Mouse (Mus musculus): ENCODE measurements around the gene Gm38655. TPM values are rescaled to one million over a fixed set of nuclear protein-coding genes. Genes with fewer than 3 reads are reported as not detected.
A peak's percentile ranks its signal among the peaks of the same experiment; 100 is the strongest.
"Not testable (repeated sequence)": the region's sequence is repeated elsewhere in the genome, so short reads cannot be mapped to it uniquely, and the experiment has no call there.

Gm38655 gene
- polyA plus RNA-seq (2015; fragmentation: Nextera tagmentation; extraction: Ambion mirVana) = not detected in 2 replicates

DNA sequence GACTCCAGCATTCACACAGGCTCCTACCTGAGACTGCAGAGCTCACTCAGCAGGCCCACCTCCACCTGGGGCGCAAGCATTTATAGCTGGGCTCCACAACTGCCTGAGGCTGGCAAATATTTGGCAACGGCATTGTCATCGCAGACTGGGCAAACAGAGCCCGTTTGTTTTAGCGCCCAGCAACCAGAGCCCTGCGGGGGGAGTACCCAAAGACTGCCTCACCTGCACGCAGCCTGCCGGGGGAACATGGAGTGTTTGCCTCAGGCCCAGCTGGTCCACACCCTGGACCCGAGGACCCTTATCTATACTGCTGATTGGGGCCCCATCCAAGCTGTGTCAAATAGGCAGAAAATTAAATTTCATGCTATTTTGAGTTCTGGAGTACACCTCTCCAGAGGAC, at the start of gene Gm38655:
Gm38655 (minus strand) TSS at position 61 of the 400 bp plus-strand sequence.
- Histone ChIP-seq H3K4me3 (replicated peaks; ENCODE audit: low read length) (no peak within 1 kb of the TSS), H3K36me3 (ENCODE audit: control insufficient read depth, insufficient read depth) (no peaks in the 10 kb centered on the region), H3K4me1 (replicated peaks; ENCODE audit: control insufficient read depth, insufficient read depth, low read length) (no peaks in the 10 kb centered on the region), H3K27ac (ENCODE audit: low read length) (no peak within 1 kb of the TSS), H3K9me3 (ENCODE audit: control insufficient read depth, low read length) (no peaks in the 10 kb centered on the region), H3K9ac (replicated peaks; ENCODE audit: low read depth, low read length) (no peak within 1 kb of the TSS), H3K27me3 (replicated peaks; ENCODE audit: control insufficient read depth, insufficient read depth, low read length) (no peaks in the 10 kb centered on the region; the same call in 1 of the 2 replicates), H3K4me2 (ENCODE audit: low read length) (no peak within 1 kb of the TSS)
- 77% methylated on average over 9 of the region's 9 CpGs for WGBS
- no peak for ATAC-seq

DNA sequence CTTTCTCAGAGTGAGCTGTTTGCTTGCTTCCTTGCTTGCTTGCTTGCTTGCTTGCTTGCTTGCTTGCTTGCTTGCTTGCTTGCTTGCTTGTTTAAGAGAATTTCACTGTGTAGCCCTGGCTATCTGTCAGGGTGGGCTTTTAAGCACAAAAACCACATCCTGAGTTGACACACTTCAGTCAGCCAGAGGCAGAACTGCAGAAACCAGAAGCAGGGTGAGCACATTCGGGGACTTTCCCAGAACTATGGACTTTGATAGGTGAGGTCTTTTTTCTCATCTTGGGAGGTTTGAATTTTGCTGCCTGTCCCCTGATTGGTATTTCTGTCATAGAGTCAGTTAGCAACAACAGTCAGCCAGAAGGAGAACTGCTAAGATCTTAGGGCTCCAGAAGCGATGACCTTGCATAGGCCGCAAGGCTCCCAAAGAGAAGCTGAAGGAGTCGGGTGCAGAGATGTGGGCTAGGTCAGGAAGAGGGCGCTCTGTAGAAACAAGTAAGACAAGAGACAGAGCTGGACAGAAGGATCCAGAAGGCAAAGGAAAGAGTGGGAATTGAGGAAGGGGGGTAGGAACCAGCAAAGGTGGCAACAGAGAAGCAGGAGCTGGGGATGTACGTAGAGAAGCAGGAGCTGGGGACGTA, 49.4 kb upstream of the Gm38655 start:
- Histone ChIP-seq H3K27me3 (replicated peaks; ENCODE audit: control insufficient read depth, insufficient read depth, low read length) (no peaks in the 10 kb centered on the region), H3K9me3 (ENCODE audit: control insufficient read depth, low read length) (no peaks in the 10 kb centered on the region)

DNA sequence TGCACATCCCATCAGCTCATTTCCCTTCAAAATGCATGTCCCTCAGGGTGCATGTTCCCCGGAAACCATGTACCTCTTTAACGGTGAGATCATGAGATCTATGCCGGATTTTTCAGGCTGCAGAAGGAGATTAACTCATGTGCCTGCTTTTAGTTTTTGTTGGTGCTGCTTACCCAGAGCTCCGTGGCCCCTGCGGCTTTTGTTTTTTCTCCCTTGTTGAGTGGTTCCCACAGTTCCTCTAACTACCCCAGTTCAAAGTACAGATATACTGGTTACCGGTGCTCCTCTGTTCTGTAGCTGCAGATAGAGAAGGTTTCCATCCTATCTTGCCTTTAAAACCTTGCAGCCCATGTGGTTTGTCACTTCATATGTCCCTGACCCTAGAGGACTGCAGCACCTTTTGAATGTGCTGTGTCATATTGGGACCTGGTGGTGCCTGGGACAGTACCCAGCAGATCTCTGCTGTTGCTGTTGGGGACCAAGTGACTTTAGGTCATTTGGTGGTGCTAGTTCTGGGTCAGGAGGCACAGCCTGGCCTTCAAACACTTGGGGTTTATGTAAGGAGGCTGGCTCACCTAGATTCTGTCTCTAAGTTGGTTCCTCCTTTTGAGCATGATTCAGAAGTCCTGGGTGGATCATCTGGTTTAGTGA, 47.8 kb upstream of the Gm38655 start:
- Histone ChIP-seq H3K9ac (replicated peaks; ENCODE audit: low read depth, low read length) (no peak overlapping the region), H3K27ac (ENCODE audit: low read length) (no peak overlapping the region)
- WGBS = 25% methylated on average over 6 of the region's 6 CpGs

More for the DNA sequence above, 49.4 kb upstream of the Gm38655 start:
- H3K9ac ChIP-seq (replicated peaks; ENCODE audit: low read depth, low read length) = no peak overlapping the region
- no peak for ATAC-seq
- no peak overlapping the region for H3K4me3 ChIP-seq (replicated peaks; ENCODE audit: low read length)
- H3K27ac ChIP-seq (ENCODE audit: low read length) = no peak overlapping the region
- 92% methylated on average over 7 of the region's 7 CpGs for WGBS
- peaks cover 7% of the 10 kb centered on the region; the same call in 1 of the 2 replicates for H3K4me1 ChIP-seq (replicated peaks; ENCODE audit: control insufficient read depth, insufficient read depth, low read length)
- H3K36me3 ChIP-seq (ENCODE audit: control insufficient read depth, insufficient read depth) = peaks cover 2% of the 10 kb centered on the region
- no peak overlapping the region for H3K4me2 ChIP-seq (ENCODE audit: low read length)

DNA sequence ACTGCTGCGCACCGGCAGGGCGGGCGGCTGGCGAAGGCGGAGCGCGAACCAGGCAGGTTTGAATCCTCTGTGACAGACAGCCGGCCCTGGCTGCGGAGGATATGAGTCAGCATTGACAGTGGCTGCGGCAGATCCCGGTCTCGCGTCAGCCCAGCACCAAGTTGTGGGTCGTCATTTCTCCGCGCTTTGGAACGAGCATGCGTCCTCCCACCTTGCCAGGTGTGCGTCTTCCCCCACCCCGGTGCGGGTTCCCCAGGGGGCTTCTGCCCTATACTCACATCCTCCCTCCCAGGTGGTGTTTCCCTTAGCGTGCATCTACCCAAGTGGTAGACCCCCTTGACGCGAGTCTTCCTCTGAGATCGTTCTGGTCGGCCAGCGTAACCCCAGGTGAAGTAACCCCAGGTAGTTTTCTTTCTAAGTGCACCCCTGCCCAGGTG, 47.3 kb upstream of the Gm38655 start:
- not testable (repeated sequence) for H3K27ac ChIP-seq (ENCODE audit: low read length); H3K27me3 ChIP-seq (replicated peaks; ENCODE audit: control insufficient read depth, insufficient read depth, low read length); H3K9me3 ChIP-seq (ENCODE audit: control insufficient read depth, low read length); H3K4me1 ChIP-seq (replicated peaks; ENCODE audit: control insufficient read depth, insufficient read depth, low read length); H3K9ac ChIP-seq (replicated peaks; ENCODE audit: low read depth, low read length); H3K36me3 ChIP-seq (ENCODE audit: control insufficient read depth, insufficient read depth)
- ATAC-seq = peak; percentile 95
- peak overlapping the region; percentile 39 for H3K4me2 ChIP-seq (ENCODE audit: low read length)
- WGBS = 9% methylated on average over 17 of the region's 28 CpGs
- H3K4me3 ChIP-seq (replicated peaks; ENCODE audit: low read length) = peak overlapping the region; percentile 4; the same call in 1 of the 2 replicates

More for the DNA sequence above, 47.8 kb upstream of the Gm38655 start:
- Histone ChIP-seq H3K4me3 (replicated peaks; ENCODE audit: low read length) (no peak overlapping the region; the same call in 1 of the 2 replicates), H3K9me3 (ENCODE audit: control insufficient read depth, low read length) (no peaks in the 10 kb centered on the region), H3K4me1 (replicated peaks; ENCODE audit: control insufficient read depth, insufficient read depth, low read length) (peaks cover 7% of the 10 kb centered on the region; the same call in 1 of the 2 replicates), H3K27me3 (replicated peaks; ENCODE audit: control insufficient read depth, insufficient read depth, low read length) (no peaks in the 10 kb centered on the region), H3K4me2 (ENCODE audit: low read length) (peak overlapping the region; percentile 31), H3K36me3 (ENCODE audit: control insufficient read depth, insufficient read depth) (peaks cover 3% of the 10 kb centered on the region)
- no peak for ATAC-seq

DNA sequence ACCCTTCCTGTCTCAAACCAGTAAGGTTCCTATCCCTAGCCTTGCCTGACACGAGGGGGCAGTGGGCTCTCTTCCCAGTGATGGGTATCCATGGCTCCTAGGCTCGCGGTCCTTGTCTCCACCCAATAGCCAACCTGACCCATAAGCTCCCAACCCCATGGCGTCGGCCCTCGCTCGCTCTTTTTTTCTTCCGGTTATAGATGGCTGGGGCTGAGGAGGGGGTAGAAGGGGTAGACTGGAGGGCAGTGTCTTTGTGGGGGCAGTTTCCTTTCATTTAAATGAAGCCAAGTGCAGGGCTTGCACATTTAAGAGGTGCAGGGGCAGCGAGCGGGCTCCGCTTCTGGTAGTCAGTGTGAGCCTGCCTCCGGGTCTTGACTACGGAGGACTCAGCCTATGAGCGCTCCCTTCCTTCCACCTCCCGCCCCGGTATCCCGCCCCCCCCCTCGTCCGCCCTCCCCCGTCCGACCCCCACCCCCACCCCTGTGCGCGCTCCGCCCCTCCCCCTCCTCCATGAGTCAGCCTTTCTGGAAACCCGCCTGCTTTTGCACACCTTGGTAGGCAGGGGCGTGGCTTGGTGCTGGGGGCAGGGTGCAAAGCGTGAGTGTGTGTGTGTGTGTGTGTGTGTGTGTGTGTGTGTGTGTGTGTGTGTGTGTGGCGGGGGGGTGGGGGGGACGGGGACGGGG, 46.7 kb upstream of the Gm38655 start:
- 1% methylated on average over 14 of the region's 30 CpGs for WGBS
- H3K4me2 ChIP-seq (ENCODE audit: low read length) = peak overlapping the region; percentile 39
- no peaks in the 10 kb centered on the region for H3K27me3 ChIP-seq (replicated peaks; ENCODE audit: control insufficient read depth, insufficient read depth, low read length)
- no peak overlapping the region for H3K9ac ChIP-seq (replicated peaks; ENCODE audit: low read depth, low read length)
- ATAC-seq = peak; percentile 80
- H3K27ac ChIP-seq (ENCODE audit: low read length) = no peak overlapping the region
- no peaks in the 10 kb centered on the region for H3K9me3 ChIP-seq (ENCODE audit: control insufficient read depth, low read length)
- peak overlapping the region; percentile 23 for H3K4me3 ChIP-seq (replicated peaks; ENCODE audit: low read length)
- peaks cover 3% of the 10 kb centered on the region for H3K36me3 ChIP-seq (ENCODE audit: control insufficient read depth, insufficient read depth)
- H3K4me1 ChIP-seq (replicated peaks; ENCODE audit: control insufficient read depth, insufficient read depth, low read length) = peaks cover 7% of the 10 kb centered on the region; the same call in 1 of the 2 replicates

DNA sequence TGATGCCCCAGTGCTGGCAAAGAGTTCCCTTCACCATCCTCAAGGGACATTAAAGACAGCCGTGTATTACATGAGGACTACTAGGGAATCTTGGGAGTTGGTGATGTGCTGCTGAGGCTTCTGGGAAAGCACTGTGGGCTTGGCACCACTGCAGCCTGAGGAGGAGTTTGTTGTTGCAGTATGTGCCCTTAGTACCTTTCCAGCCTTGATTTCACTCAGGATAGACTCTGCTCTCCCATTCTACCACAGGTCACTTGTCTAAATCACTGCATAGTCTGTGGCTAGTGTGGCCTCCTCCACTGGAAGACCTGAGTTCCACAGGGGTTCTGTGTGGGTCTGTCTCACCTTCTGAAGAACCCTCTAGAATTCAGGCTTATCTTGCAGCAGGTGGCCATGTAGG, 45.5 kb upstream of the Gm38655 start:
- Histone ChIP-seq H3K27me3 (replicated peaks; ENCODE audit: control insufficient read depth, insufficient read depth, low read length) (no peaks in the 10 kb centered on the region), H3K4me2 (ENCODE audit: low read length) (no peak overlapping the region), H3K9ac (replicated peaks; ENCODE audit: low read depth, low read length) (no peak overlapping the region), H3K4me3 (replicated peaks; ENCODE audit: low read length) (no peak overlapping the region), H3K27ac (ENCODE audit: low read length) (no peak overlapping the region), H3K9me3 (ENCODE audit: control insufficient read depth, low read length) (no peaks in the 10 kb centered on the region), H3K4me1 (replicated peaks; ENCODE audit: control insufficient read depth, insufficient read depth, low read length) (peaks cover 7% of the 10 kb centered on the region; the same call in 1 of the 2 replicates), H3K36me3 (ENCODE audit: control insufficient read depth, insufficient read depth) (peaks cover 3% of the 10 kb centered on the region)
- 80% methylated on average over 1 of the region's 1 CpGs for WGBS
- no peak for ATAC-seq

DNA sequence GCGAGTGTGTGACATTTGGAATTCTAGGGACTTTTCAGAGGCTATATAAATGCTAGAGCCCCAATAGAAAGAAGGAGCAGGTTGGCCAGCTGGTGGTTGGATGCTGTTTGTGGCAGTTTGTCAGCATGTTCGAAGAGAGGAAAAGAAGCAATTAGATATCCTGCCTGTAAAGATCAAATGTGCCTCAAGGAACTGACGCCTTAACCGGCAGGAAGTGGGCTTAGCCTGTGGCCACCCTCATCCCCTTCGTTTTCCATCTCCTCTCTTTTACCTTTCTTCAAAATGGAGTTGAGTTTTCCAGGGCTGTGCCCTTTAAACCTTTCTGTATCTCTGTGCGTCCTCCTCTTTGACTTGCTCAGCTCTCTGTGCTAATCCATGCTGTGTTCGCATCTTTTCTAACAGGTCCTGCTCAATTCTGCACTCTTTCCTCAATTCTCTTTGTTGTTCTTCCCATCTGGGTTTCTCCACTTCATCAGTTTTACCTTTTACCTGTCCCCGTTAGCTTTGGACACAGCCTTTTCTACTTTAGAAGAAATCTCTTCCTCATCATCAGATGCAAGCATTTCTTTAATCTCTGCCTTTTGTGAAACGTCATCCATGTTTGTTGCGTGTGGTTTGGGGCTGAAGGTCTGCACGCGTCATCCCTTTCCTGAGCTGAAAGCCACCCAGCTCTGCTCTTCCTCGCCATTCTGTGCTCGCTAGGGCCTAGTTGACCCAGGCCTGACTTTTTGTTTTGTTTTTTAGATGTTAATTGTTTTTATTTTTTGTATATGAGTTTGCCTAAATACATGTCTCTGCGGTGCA, 44.4 kb upstream of the Gm38655 start:
- Histone ChIP-seq H3K27ac (ENCODE audit: low read length) (no peak overlapping the region), H3K4me1 (replicated peaks; ENCODE audit: control insufficient read depth, insufficient read depth, low read length) (peaks cover 7% of the 10 kb centered on the region; the same call in 1 of the 2 replicates), H3K4me3 (replicated peaks; ENCODE audit: low read length) (no peak overlapping the region), H3K27me3 (replicated peaks; ENCODE audit: control insufficient read depth, insufficient read depth, low read length) (no peaks in the 10 kb centered on the region), H3K4me2 (ENCODE audit: low read length) (no peak overlapping the region), H3K9ac (replicated peaks; ENCODE audit: low read depth, low read length) (no peak overlapping the region), H3K9me3 (ENCODE audit: control insufficient read depth, low read length) (no peaks in the 10 kb centered on the region), H3K36me3 (ENCODE audit: control insufficient read depth, insufficient read depth) (peaks cover 8% of the 10 kb centered on the region; the same call in 1 of the 2 replicates)
- ATAC-seq = no peak
- 94% methylated on average over 15 of the region's 15 CpGs for WGBS

DNA sequence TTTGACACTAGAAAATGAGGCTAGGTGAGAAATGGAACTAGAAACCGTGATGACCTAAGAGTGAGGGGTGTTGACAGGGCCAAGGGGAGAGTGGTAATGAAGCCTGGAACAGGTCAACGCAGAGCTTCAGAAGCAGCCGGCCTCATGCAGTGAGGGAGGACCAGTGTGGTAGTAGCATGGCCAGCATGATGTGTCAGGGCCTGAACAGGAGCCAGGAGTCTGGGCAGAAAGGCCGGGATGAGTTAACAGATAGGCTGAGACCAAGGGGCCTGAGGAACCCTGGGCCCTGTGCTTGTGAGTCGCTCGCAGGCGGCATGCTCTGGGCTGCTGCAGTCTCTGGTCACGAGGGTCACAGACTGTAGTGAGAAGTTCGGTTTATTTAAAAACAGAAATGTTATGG, 43.7 kb upstream of the Gm38655 start:
- WGBS = 91% methylated on average over 9 of the region's 9 CpGs

More for the DNA sequence above, 43.7 kb upstream of the Gm38655 start:
- Histone ChIP-seq H3K4me3 (replicated peaks; ENCODE audit: low read length) (no peak overlapping the region), H3K9ac (replicated peaks; ENCODE audit: low read depth, low read length) (no peak overlapping the region), H3K27ac (ENCODE audit: low read length) (no peak overlapping the region), H3K9me3 (ENCODE audit: control insufficient read depth, low read length) (no peaks in the 10 kb centered on the region), H3K27me3 (replicated peaks; ENCODE audit: control insufficient read depth, insufficient read depth, low read length) (no peaks in the 10 kb centered on the region), H3K36me3 (ENCODE audit: control insufficient read depth, insufficient read depth) (peaks cover 10% of the 10 kb centered on the region; the same call in 1 of the 2 replicates), H3K4me1 (replicated peaks; ENCODE audit: control insufficient read depth, insufficient read depth, low read length) (peaks cover 7% of the 10 kb centered on the region; the same call in 1 of the 2 replicates), H3K4me2 (ENCODE audit: low read length) (no peak overlapping the region)
- ATAC-seq = no peak
